Mouse (Mus musculus): ENCODE measurements around the gene Galk2. TPM values are rescaled to one million over a fixed set of nuclear protein-coding genes. Genes with fewer than 3 reads are reported as not detected.

Gene Galk2
- total RNA-seq, 1 experiment, result 16.3 TPM

DNA sequence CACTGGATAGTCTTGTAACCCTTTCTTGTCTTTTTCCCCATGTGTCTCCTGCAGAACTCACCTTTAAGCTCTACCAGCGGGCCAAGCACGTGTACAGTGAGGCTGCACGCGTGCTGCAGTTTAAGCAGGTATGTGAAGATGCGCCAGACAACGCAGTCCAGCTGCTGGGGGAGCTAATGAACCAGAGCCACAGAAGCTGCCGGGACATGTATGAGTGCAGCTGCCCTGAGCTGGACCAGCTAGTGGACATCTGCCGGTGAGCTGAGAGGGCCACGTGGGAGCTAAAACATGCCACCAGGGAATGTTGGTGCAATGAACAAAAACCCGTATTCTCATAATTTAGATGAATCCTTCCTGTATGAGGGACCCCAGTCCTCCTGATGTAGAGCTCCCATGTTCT lies 116.3 kb downstream of the Galk2 start:
- Histone ChIP-seq H3K4me1 (ENCODE audit: control insufficient read depth in 2 of 2, insufficient read depth in 2 of 2, low read length in 2 of 2, poor library complexity in 1 of 2) (peaks cover 0 to 2% of the 10 kb centered on the region in 2 experiments; a peak in 2 of 4 replicates), H3K9ac (ENCODE audit: insufficient read depth, low read depth, low read length, poor library complexity, severe bottlenecking) (no peak overlapping the region), H3K4me3 (ENCODE audit: insufficient read depth in 1 of 2, low read depth in 1 of 2, low read length in 2 of 2, poor library complexity in 1 of 2, severe bottlenecking in 1 of 2) (no peak overlapping the region), H3K27ac (ENCODE audit: insufficient read depth, low read depth, low read length, poor library complexity, severe bottlenecking) (no peak overlapping the region), H3K9me3 (ENCODE audit: control insufficient read depth, insufficient read depth, low read depth, low read length) (no peaks in the 10 kb centered on the region), H3K36me3 (ENCODE audit: control insufficient read depth, insufficient read depth, low read length, poor library complexity, severe bottlenecking) (peaks cover 2% of the 10 kb centered on the region; the same call in 1 of the 2 replicates)
- in situ Hi-C loops (cut with MboI; ENCODE audit: low sequenced_read_pairs in 2 of 2, unreplicated experiment in 2 of 2), result no loop called here
- DNase-seq (ENCODE audit: low read depth, low spot score), result no peak
- TF ChIP-seq ZNF384 (IDR thresholded peaks at IDR 0.05; ENCODE audit: low read depth, low read length) (no peak), ZC3H11A (IDR thresholded peaks at IDR 0.05; ENCODE audit: borderline replicate concordance, low read depth, low read length) (no peak), MAFK (IDR thresholded peaks at IDR 0.05; ENCODE audit: insufficient read depth, low read depth, low read length) (no peak), CHD2 (IDR thresholded peaks at IDR 0.05; ENCODE audit: low read depth, low read length) (no peak), HCFC1 (IDR thresholded peaks at IDR 0.05; ENCODE audit: borderline replicate concordance, insufficient read depth, low read length) (no peak)

GRCm38 (mm10) chr2:125975808-125976345 lies 117.0 kb downstream of the Galk2 start:
- DNase-seq (ENCODE audit: low read depth, low spot score), result no peak
- no peak overlapping the region for H3K9ac ChIP-seq (ENCODE audit: insufficient read depth, low read depth, low read length, poor library complexity, severe bottlenecking)
- peaks cover 0 to 2% of the 10 kb centered on the region in 2 experiments; a peak in 2 of 4 replicates for H3K4me1 ChIP-seq (ENCODE audit: control insufficient read depth in 2 of 2, insufficient read depth in 2 of 2, low read length in 2 of 2, poor library complexity in 1 of 2)
- H3K27ac ChIP-seq (ENCODE audit: insufficient read depth, low read depth, low read length, poor library complexity, severe bottlenecking), result no peak overlapping the region
- H3K36me3 ChIP-seq (ENCODE audit: control insufficient read depth, insufficient read depth, low read length, poor library complexity, severe bottlenecking), result peaks cover 2% of the 10 kb centered on the region; the same call in 1 of the 2 replicates
- in situ Hi-C loops (cut with MboI; ENCODE audit: low sequenced_read_pairs in 2 of 2, unreplicated experiment in 2 of 2), result no loop called here
- TF ChIP-seq HCFC1 (IDR thresholded peaks at IDR 0.05; ENCODE audit: borderline replicate concordance, insufficient read depth, low read length), result no peak
- TF ChIP-seq ZNF384 (IDR thresholded peaks at IDR 0.05; ENCODE audit: low read depth, low read length), result no peak
- TF ChIP-seq ZC3H11A (IDR thresholded peaks at IDR 0.05; ENCODE audit: borderline replicate concordance, low read depth, low read length), result no peak
- no peak for TF ChIP-seq MAFK (IDR thresholded peaks at IDR 0.05; ENCODE audit: insufficient read depth, low read depth, low read length)
- TF ChIP-seq CHD2 (IDR thresholded peaks at IDR 0.05; ENCODE audit: low read depth, low read length), result no peak
- no peak overlapping the region for H3K4me3 ChIP-seq (ENCODE audit: insufficient read depth in 1 of 2, low read depth in 1 of 2, low read length in 2 of 2, poor library complexity in 1 of 2, severe bottlenecking in 1 of 2)
- H3K9me3 ChIP-seq (ENCODE audit: control insufficient read depth, insufficient read depth, low read depth, low read length), result no peaks in the 10 kb centered on the region

- H3K36me3 ChIP-seq (ENCODE audit: control insufficient read depth, insufficient read depth, low read length, poor library complexity, severe bottlenecking), result no peaks in the 10 kb centered on the region
- no peak overlapping the region for H3K27ac ChIP-seq (ENCODE audit: insufficient read depth, low read depth, low read length, poor library complexity, severe bottlenecking)
- H3K9ac ChIP-seq (ENCODE audit: insufficient read depth, low read depth, low read length, poor library complexity, severe bottlenecking), result no peak overlapping the region
- no peaks in the 10 kb centered on the region for H3K4me1 ChIP-seq (ENCODE audit: control insufficient read depth in 2 of 2, insufficient read depth in 2 of 2, low read length in 2 of 2, poor library complexity in 1 of 2)
- in situ Hi-C loops (cut with MboI; ENCODE audit: low sequenced_read_pairs in 2 of 2, unreplicated experiment in 2 of 2), result no loop called here
- TF ChIP-seq HCFC1 (IDR thresholded peaks at IDR 0.05; ENCODE audit: borderline replicate concordance, insufficient read depth, low read length), result no peak
- TF ChIP-seq ZC3H11A (IDR thresholded peaks at IDR 0.05; ENCODE audit: borderline replicate concordance, low read depth, low read length), result no peak
- TF ChIP-seq ZNF384 (IDR thresholded peaks at IDR 0.05; ENCODE audit: low read depth, low read length), result no peak
- no peak for TF ChIP-seq MAFK (IDR thresholded peaks at IDR 0.05; ENCODE audit: insufficient read depth, low read depth, low read length)
- no peak for TF ChIP-seq CHD2 (IDR thresholded peaks at IDR 0.05; ENCODE audit: low read depth, low read length)
- no peak overlapping the region for H3K4me3 ChIP-seq (ENCODE audit: insufficient read depth in 1 of 2, low read depth in 1 of 2, low read length in 2 of 2, poor library complexity in 1 of 2, severe bottlenecking in 1 of 2)
- DNase-seq (ENCODE audit: low read depth, low spot score), result no peak
- H3K9me3 ChIP-seq (ENCODE audit: control insufficient read depth, insufficient read depth, low read depth, low read length), result no peaks in the 10 kb centered on the region
Observed at GRCm38 (mm10) chr2:126002291-126002690, 143.4 kb downstream of the Galk2 start.

- no peak overlapping the region for H3K9ac ChIP-seq (ENCODE audit: insufficient read depth, low read depth, low read length, poor library complexity, severe bottlenecking)
- no peaks in the 10 kb centered on the region for H3K9me3 ChIP-seq (ENCODE audit: control insufficient read depth, insufficient read depth, low read depth, low read length)
- no peak for TF ChIP-seq ZC3H11A (IDR thresholded peaks at IDR 0.05; ENCODE audit: borderline replicate concordance, low read depth, low read length)
- TF ChIP-seq ZNF384 (IDR thresholded peaks at IDR 0.05; ENCODE audit: low read depth, low read length), result no peak
- no peak for TF ChIP-seq HCFC1 (IDR thresholded peaks at IDR 0.05; ENCODE audit: borderline replicate concordance, insufficient read depth, low read length)
- TF ChIP-seq CHD2 (IDR thresholded peaks at IDR 0.05; ENCODE audit: low read depth, low read length), result no peak
- no peak for TF ChIP-seq MAFK (IDR thresholded peaks at IDR 0.05; ENCODE audit: insufficient read depth, low read depth, low read length)
- no peak for DNase-seq (ENCODE audit: low read depth, low spot score)
- no peaks in the 10 kb centered on the region for H3K36me3 ChIP-seq (ENCODE audit: control insufficient read depth, insufficient read depth, low read length, poor library complexity, severe bottlenecking)
- no peak overlapping the region for H3K27ac ChIP-seq (ENCODE audit: insufficient read depth, low read depth, low read length, poor library complexity, severe bottlenecking)
- in situ Hi-C loops (cut with MboI; ENCODE audit: low sequenced_read_pairs in 2 of 2, unreplicated experiment in 2 of 2), result no loop called here
- H3K4me1 ChIP-seq (ENCODE audit: control insufficient read depth in 2 of 2, insufficient read depth in 2 of 2, low read length in 2 of 2, poor library complexity in 1 of 2), result no peaks in the 10 kb centered on the region
- no peak overlapping the region for H3K4me3 ChIP-seq (ENCODE audit: insufficient read depth in 1 of 2, low read depth in 1 of 2, low read length in 2 of 2, poor library complexity in 1 of 2, severe bottlenecking in 1 of 2)
Observed at GRCm38 (mm10) chr2:126006088-126006487, 147.2 kb downstream of the Galk2 start.
